Mouse (Mus musculus) cerebellum, adult 2 months (tissue): ENCODE measurements around the gene Slc39a1.

Experiments used
- CTCF ChIP-seq: fragments of 200-500 bp; IDR thresholded peaks from 2 replicates; pipeline ENCODE4 v1.5.1; 2011; ENCODE audit warnings: low read depth, mild to moderate bottlenecking, control low read depth, low read length, moderate library complexity, borderline replicate concordance; ENCODE audit not compliant: insufficient read depth
- POLR2A ChIP-seq: fragments of 200-500 bp; IDR thresholded peaks from 2 replicates; pipeline ENCODE4 v1.6.1; 2011; ENCODE audit warnings: low read length, control low read depth, borderline replicate concordance; ENCODE audit not compliant: insufficient read depth

DNA sequence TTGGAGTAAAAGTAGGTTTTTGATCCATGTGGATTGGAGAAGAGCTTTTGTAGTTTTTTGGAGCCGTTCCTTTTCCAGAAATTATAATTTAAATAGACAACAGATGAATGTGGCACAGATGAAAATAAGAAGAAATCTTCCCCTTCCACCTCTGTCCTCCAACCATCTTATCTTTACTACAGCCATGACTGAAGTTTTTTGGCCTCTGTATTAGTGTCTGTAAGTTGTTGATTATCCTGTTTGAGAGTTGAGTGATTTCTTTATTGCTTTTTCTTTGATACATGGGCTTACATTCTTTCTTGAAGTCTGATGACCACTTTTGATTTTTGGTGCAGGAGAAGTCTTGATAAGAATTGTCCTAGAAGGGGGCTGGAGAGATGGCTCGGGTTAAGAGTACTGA, 46.7 kb downstream of the Slc39a1 start:
- TF ChIP-seq CTCF (no peak), POLR2A (no peak)
